Mouse (Mus musculus) bone marrow macrophage, adult 2 months (primary cell): ENCODE results near the gene Fxyd5.

Source experiments
- CTCF ChIP-seq: IDR thresholded peaks from 2 replicates; pipeline ENCODE4 v1.5.1; 2012; ENCODE audit warnings: low read depth, mild to moderate bottlenecking, low read length, moderate library complexity
- POLR2A ChIP-seq: IDR thresholded peaks from 2 replicates; pipeline ENCODE4 v1.6.1; 2012; ENCODE audit warnings: mild to moderate bottlenecking, low read depth, low read length, borderline replicate concordance

DNA sequence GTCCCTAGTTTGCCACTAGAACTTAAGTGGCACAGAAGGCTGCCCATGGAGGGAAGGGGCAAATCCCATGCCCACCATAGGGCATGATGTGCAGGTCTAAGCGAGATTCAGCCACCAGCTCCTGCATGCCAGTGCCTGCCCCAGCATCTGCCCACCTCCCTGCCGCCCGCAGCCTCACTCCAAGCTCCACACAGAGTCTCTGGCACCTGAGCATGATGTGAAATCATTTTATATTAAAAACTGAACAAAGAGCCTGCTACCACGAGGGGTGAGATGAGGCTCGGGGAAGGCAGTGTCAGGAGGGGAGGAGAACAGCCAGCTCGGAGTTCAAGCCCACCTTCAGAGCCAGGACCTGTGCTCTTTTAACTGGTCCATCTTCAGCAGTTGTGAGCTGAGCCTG is 28.0 kb upstream of the Fxyd5 start:
- no peak for TF ChIP-seq CTCF
- no peak for TF ChIP-seq POLR2A
